Mouse (Mus musculus) E14TG2a.4 (cell line): ENCODE measurements around the gene Gpx4.
A peak's percentile ranks its signal among the peaks of the same experiment; 100 is the strongest.

Experiments
- CTCF ChIP-seq: conservative IDR thresholded peaks from 2 replicates; pipeline ENCODE4 v1.5.1; 2014; ENCODE audit warnings: low read length
- NANOG ChIP-seq: IDR thresholded peaks from 2 replicates; pipeline ENCODE4 v1.6.1; 2014; ENCODE audit warnings: borderline replicate concordance, low read length, mixed read lengths
- POU5F1 ChIP-seq: IDR thresholded peaks from 2 replicates; pipeline ENCODE4 v1.6.1; 2014; ENCODE audit warnings: low read length, borderline replicate concordance

DNA sequence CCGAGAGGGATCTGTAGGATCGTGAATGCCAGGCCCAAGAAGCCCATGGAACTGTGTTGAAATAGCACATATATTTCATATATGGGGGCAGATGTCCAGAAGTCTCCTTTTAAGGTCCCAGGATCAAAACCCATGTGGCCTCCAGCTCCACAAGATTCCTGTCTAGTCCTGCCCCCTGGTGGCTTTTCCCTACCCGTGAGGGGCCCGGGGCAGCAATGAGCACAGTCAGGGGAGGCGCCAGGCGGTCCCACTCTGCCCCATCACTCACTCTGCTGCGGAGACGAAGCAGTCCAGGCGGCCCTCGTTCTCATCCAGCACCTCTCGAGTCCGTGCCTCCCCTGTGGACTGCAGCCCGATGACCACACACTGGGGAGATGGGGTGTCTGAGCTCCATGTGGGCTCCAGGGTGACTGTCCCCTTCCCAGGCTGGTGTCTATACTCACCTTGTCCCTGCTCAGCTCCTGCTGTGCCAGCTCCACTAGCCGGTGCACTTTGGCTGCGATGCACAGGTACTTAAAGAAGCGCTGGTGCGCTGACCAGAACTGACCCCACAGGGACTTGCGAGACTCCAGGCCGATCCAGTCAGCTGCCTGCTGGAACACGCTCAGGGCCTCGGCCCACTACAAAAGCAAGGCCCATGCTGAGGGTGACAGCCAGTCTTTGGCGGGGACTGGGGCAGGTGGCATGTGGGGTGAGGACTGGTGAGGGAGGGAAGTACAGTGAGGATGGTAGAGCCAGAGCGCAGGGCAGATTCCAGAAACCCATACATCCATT is 17.1 kb downstream of the Gpx4 start:
- TF ChIP-seq CTCF (peak; percentile 34), POU5F1 (no peak), NANOG (no peak)
